ENCODE assay signal across 8 mouse cellular contexts in the genomic region with DNA sequence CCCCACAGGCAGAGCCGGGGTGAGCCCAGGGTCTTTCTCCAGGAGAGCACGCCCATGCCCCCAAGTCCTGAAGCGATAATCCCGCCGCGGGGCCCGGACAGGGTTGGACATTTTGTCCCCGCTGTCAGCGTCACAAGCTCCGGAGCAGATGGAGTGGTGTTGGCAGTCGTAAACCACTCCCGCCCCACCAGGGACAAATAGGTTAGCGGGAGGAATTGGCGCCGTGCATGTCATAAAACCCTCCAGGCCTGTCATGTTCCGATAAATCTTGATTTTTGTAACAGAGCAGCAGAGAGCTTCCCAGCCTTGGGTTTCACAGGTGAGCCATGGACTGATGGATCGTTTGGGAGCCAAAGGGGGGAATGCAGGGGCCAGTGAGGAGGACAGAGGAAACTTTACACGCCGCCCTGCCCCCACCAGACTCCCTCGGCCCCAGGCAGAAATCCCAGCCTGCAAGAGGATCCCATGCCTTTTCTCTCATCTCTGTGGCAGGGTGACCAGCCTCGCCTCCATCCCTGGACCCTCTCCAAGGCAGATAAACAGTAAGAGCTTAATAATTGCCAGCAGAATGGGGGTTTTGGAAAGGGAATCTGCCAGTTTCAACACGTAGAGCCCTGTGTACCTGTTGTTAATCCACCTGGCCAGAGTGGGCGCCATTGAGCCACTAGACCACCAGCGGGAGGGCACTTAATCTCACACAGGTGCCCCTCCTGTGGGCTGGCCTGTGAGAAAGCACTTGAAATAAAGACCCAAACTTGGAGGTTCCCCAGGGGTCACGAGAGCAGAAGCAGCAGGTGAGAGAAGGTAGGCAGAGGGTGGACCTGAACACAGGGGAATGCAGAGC.
DNase-seq lines count a peak whose midpoint lies in the region; ATAC-seq and TF ChIP-seq lines count a peak whose summit lies in the region.

No protein-coding gene starts in this region.

- no peak overlapping the region for H3K4me3 ChIP-seq in intestine, postnatal 0 days (ENCODE audit: low read depth, low read length)

- WGBS in intestine, postnatal 0 days: 16% methylated on average over 25 of the region's 25 CpGs

- H3K9ac ChIP-seq in intestine, postnatal 0 days (ENCODE audit: low read depth, low read length): no peak overlapping the region

- peak; percentile 45; the same call in 1 of the 2 replicates for TF ChIP-seq CTCF in intestine, postnatal 0 days (IDR thresholded peaks at IDR 0.05; ENCODE audit: low read depth)

- H3K36me3 ChIP-seq in intestine, postnatal 0 days (ENCODE audit: control insufficient read depth, insufficient read depth): no peaks in the 10 kb centered on the region

- no peak for ATAC-seq in intestine, postnatal 0 days

- H3K4me2 ChIP-seq in intestine, postnatal 0 days (replicated peaks; ENCODE audit: low read depth): peak overlapping the region; percentile 30; the same call in 1 of the 2 replicates

- no peaks in the 10 kb centered on the region for H3K9me3 ChIP-seq in intestine, postnatal 0 days (ENCODE audit: control insufficient read depth)

- peaks cover 4% of the 10 kb centered on the region for H3K27me3 ChIP-seq in intestine, postnatal 0 days (replicated peaks; ENCODE audit: control insufficient read depth, insufficient read depth, low read length)

- intact Hi-C loops in left cerebral cortex, postnatal 10 days (cut with DNase I): no loop called here

- H3K27ac ChIP-seq in intestine, postnatal 0 days (ENCODE audit: low read depth, low read length): no peak overlapping the region

- peak; percentile 24 for DNase-seq in adrenal gland, adult 2 months
- DNase-seq in adrenal gland, adult 18-20 months (ENCODE audit: low spot score in 2 of 2): no peak
- peak; percentile 21 for DNase-seq in thymus, postnatal 4 days
- DNase-seq in thymus, postnatal 14 days: no peak
- DNase-seq in yolk sac, embryonic 10.5 days (ENCODE audit: low spot score): peak; percentile 24
- DNase-seq in left cerebral cortex, postnatal 10 days (ENCODE audit: extremely low spot score in 1 of 2, low spot score in 2 of 2): no peak
- DNase-seq in right cerebral cortex, postnatal 14 days: no peak

- no peaks in the 10 kb centered on the region for H3K4me1 ChIP-seq in intestine, postnatal 0 days (replicated peaks; ENCODE audit: control insufficient read depth, insufficient read depth, low read length)

Comparison
In these comparisons a context has a peak if more than half of its experiments do, and no peak if none do; other contexts are left out.
1. DNase-seq: peak in adrenal gland, adult 2 months (single experiment), thymus, postnatal 4 days (single experiment) and yolk sac, embryonic 10.5 days (single experiment); none in adrenal gland, adult 18-20 months (0 of 2), thymus, postnatal 14 days (single experiment), left cerebral cortex, postnatal 10 days (0 of 2) and right cerebral cortex, postnatal 14 days (single experiment).